Mouse (Mus musculus) liver, embryonic 14.5 days (tissue): ENCODE data around the gene Adam15.

Source experiments
- CTCF ChIP-seq: IDR thresholded peaks from 2 replicates; pipeline ENCODE4 v1.5.1; 2016; ENCODE audit warnings: antibody characterized with exemption, low read depth, control low read depth
- EP300 ChIP-seq: IDR thresholded peaks from 2 replicates; pipeline ENCODE4 v1.6.1; 2016; ENCODE audit warnings: antibody characterized with exemption, low read depth

DNA sequence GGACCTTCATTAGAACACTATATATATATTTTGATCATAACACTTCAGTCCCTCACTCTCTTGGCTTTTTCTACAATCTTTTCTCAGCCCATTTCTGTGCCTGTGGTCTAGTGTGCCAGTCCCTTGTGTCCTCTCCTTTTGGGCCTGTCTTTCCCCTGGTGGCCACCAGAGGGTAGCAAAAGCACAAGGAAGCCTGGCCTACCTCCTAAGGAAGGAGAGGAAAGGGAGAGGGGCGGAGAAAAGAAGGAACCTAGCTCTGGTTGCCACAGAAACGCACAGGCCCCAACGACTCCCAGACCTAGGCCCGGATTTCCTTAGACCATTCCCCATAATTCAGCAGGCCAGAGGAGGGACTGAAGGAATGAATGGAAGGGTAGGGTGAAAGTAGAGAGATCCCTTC, 33.0 kb downstream of the Adam15 start:
- TF ChIP-seq CTCF (peak; percentile 94), EP300 (no peak)
